Comparison of ENCODE assay signal across 8 mouse cellular contexts in genomic region chr9:110657474-110658078, GRCm38 (mm10). TPM values are rescaled to one million over a fixed set of nuclear protein-coding genes. Genes with fewer than 3 reads are reported as not detected.
DNase-seq lines count a peak whose midpoint lies in the region; ATAC-seq lines count a peak whose summit lies in the region.

No protein-coding gene starts in this region.

- peak; percentile 67 for DNase-seq in layer of hippocampus, adult 9-11 months
- DNase-seq in layer of hippocampus, postnatal 36 days, result no peak
- peak; percentile 54 to 60 for DNase-seq in heart, postnatal 36 days
- peak; percentile 62 to 64 for DNase-seq in monocyte, adult 2 months (ENCODE audit: low read depth in 1 of 2, low spot score in 2 of 2)
- no peak for DNase-seq in cerebellum, adult 9-10 months

- intact Hi-C loops in heart, postnatal 36 days (cut with DNase I), result loop anchor here (2.0 kb wide), 1 partner anchor 15 kb away; no protein-coding TSS in a partner anchor

- 86% methylated on average over 13 of the region's 13 CpGs for WGBS in limb, embryonic 13.5 days

- no peaks in the 10 kb centered on the region for H3K9me3 ChIP-seq in limb, embryonic 13.5 days

- no peak overlapping the region for H3K27ac ChIP-seq in limb, embryonic 13.5 days

- peak; percentile 43 for ATAC-seq in common myeloid progenitor, adult 5-6 weeks (replicated peaks; ENCODE audit: low read depth, poor library complexity, severe bottlenecking)
- ATAC-seq in limb, embryonic 13.5 days (ENCODE audit: low FRiP score, low read depth), result no peak
- no peak for ATAC-seq in erythroid progenitor cell, adult 5-6 weeks (replicated peaks; ENCODE audit: low FRiP score, poor library complexity, severe bottlenecking)

- H3K27me3 ChIP-seq in limb, embryonic 13.5 days, result peaks cover 27% of the 10 kb centered on the region

- no peaks in the 10 kb centered on the region for H3K36me3 ChIP-seq in limb, embryonic 13.5 days

- peaks cover 39% of the 10 kb centered on the region for H3K4me1 ChIP-seq in limb, embryonic 13.5 days

- peak overlapping the region; percentile 70 for H3K4me3 ChIP-seq in limb, embryonic 13.5 days

- peak overlapping the region; percentile 75 for H3K4me2 ChIP-seq in limb, embryonic 13.5 days (replicated peaks)

- H3K9ac ChIP-seq in limb, embryonic 13.5 days, result peak overlapping the region; percentile 77; the same call in 1 of the 2 replicates

RNA-seq across cellular contexts. Expression of gene Ccdc12, which starts 1.3 kb away (rescaled TPM):
- total RNA-seq in layer of hippocampus, postnatal 36 days (2021), result 10 to 100 TPM; 48.3 to 54.5 TPM
- total RNA-seq in common myeloid progenitor, adult 5-6 weeks (2017), result 88.7 and 112 TPM in 2 replicates
- total RNA-seq in heart, postnatal 36 days (2021), result 10 to 100 TPM; 60.6 to 66.9 TPM
- 106 and 107 TPM in 2 replicates for polyA plus RNA-seq in limb, embryonic 13.5 days (2015; fragmentation: Nextera tagmentation; extraction: Ambion mirVana)
- 59.8 and 67.1 TPM in 2 replicates for total RNA-seq in erythroid progenitor cell, adult 5-6 weeks (2015; ENCODE audit: low replicate concordance)
- total RNA-seq in erythroid progenitor cell, adult 5-6 weeks (2017; ENCODE audit: low replicate concordance), result 32.8 and 34.5 TPM in 2 replicates

RNA-seq across cellular contexts. Expression of gene Nbeal2, which starts 3.6 kb away (rescaled TPM):
- total RNA-seq in layer of hippocampus, postnatal 36 days (2021), result 10 to 100 TPM; 14.0 to 17.5 TPM
- 8.6 and 19.5 TPM in 2 replicates for total RNA-seq in common myeloid progenitor, adult 5-6 weeks (2017)
- 10 to 100 TPM in 1 of 2 experiments, 1 to 10 TPM in 1; 9.5 to 11.0 TPM for total RNA-seq in heart, postnatal 36 days (2021)
- 0.75 and 0.76 TPM in 2 replicates for polyA plus RNA-seq in limb, embryonic 13.5 days (2015; fragmentation: Nextera tagmentation; extraction: Ambion mirVana)
- total RNA-seq in erythroid progenitor cell, adult 5-6 weeks (2015; ENCODE audit: low replicate concordance), result 9.4 and 16.3 TPM in 2 replicates
- 1.4 and 10.1 TPM in 2 replicates for total RNA-seq in erythroid progenitor cell, adult 5-6 weeks (2017; ENCODE audit: low replicate concordance)

RNA-seq across cellular contexts. Expression of gene Nradd, which starts 33.3 kb away (rescaled TPM):
- 1 to 10 TPM; 1.8 to 2.4 TPM for total RNA-seq in layer of hippocampus, postnatal 36 days (2021)
- total RNA-seq in common myeloid progenitor, adult 5-6 weeks (2017), result 2.1 and 5.8 TPM in 2 replicates
- 1 to 10 TPM in 1 of 2 experiments, under 1 TPM in 1; 0.92 to 1.2 TPM for total RNA-seq in heart, postnatal 36 days (2021)
- polyA plus RNA-seq in limb, embryonic 13.5 days (2015; fragmentation: Nextera tagmentation; extraction: Ambion mirVana), result 61.2 and 64.5 TPM in 2 replicates
- 2.2 TPM in 1 of 2 replicates, not detected in the other for total RNA-seq in erythroid progenitor cell, adult 5-6 weeks (2015; ENCODE audit: low replicate concordance)
- total RNA-seq in erythroid progenitor cell, adult 5-6 weeks (2017; ENCODE audit: low replicate concordance), result 1.3 TPM in 1 of 2 replicates, not detected in the other

Comparison
In these comparisons a context has a peak if more than half of its experiments do, and no peak if none do; other contexts are left out.
1. DNase-seq: peak in layer of hippocampus, adult 9-11 months (single experiment), heart, postnatal 36 days (2 of 2) and monocyte, adult 2 months (2 of 2); none in layer of hippocampus, postnatal 36 days (0 of 2) and cerebellum, adult 9-10 months (single experiment).